Mouse (Mus musculus): ENCODE measurements around the gene T2. TPM values are rescaled to one million over a fixed set of nuclear protein-coding genes. Genes with fewer than 3 reads are reported as not detected.
A peak's percentile ranks its signal among the peaks of the same experiment; 100 is the strongest.

T2 gene
- polyA plus RNA-seq, 1 experiment from 2014 or later: 2.5 TPM

- Histone ChIP-seq H3K9me3 (ENCODE audit: control insufficient read depth, low read length) (no peaks in the 10 kb centered on the region), H3K4me1 (ENCODE audit: control insufficient read depth in 2 of 2, insufficient read depth in 2 of 2, low read length in 2 of 2) (no peaks in the 10 kb centered on the region), H3K27ac (replicated peaks in 1 of 2; ENCODE audit: control insufficient read depth in 1 of 2, insufficient read depth in 1 of 2, low read depth in 2 of 2, low read length in 2 of 2) (no peak overlapping the region), H3K4me2 (ENCODE audit: low read length) (no peak overlapping the region), H3K27me3 (ENCODE audit: control insufficient read depth, insufficient read depth, low read length) (peaks cover 15% of the 10 kb centered on the region), H3K36me3 (ENCODE audit: control insufficient read depth, insufficient read depth, low read length) (no peaks in the 10 kb centered on the region), H3K9ac (ENCODE audit: low read length) (no peak overlapping the region), H3K4me3 (ENCODE audit: control insufficient read depth in 1 of 2, insufficient read depth in 1 of 2, low read depth in 1 of 2, low read length in 2 of 2) (no peak overlapping the region)
- no peak for ATAC-seq (ENCODE audit: insufficient number of reproducible peaks, insufficient read depth, low FRiP score, low read depth)
- WGBS: 53% methylated on average over 3 of the region's 3 CpGs
Observed at GRCm38 (mm10) chr17:8444062-8444461, 88.3 kb downstream of the T2 start.

- Histone ChIP-seq H3K9ac (ENCODE audit: low read length) (no peak overlapping the region), H3K27ac (replicated peaks in 1 of 2; ENCODE audit: control insufficient read depth in 1 of 2, insufficient read depth in 1 of 2, low read depth in 2 of 2, low read length in 2 of 2) (no peak overlapping the region), H3K36me3 (ENCODE audit: control insufficient read depth, insufficient read depth, low read length) (no peaks in the 10 kb centered on the region), H3K4me1 (ENCODE audit: control insufficient read depth in 2 of 2, insufficient read depth in 2 of 2, low read length in 2 of 2) (no peaks in the 10 kb centered on the region), H3K27me3 (ENCODE audit: control insufficient read depth, insufficient read depth, low read length) (peaks cover 6% of the 10 kb centered on the region; the same call in 1 of the 2 replicates), H3K4me3 (ENCODE audit: control insufficient read depth in 1 of 2, insufficient read depth in 1 of 2, low read depth in 1 of 2, low read length in 2 of 2) (no peak overlapping the region), H3K4me2 (ENCODE audit: low read length) (no peak overlapping the region), H3K9me3 (ENCODE audit: control insufficient read depth, low read length) (no peaks in the 10 kb centered on the region)
- no peak for ATAC-seq (ENCODE audit: insufficient number of reproducible peaks, insufficient read depth, low FRiP score, low read depth)
- 39% methylated on average over 9 of the region's 9 CpGs for WGBS
Observed at GRCm38 (mm10) chr17:8447676-8448192, 91.9 kb downstream of the T2 start.

GRCm38 (mm10) chr17:8448324-8448723, 92.5 kb downstream of the T2 start:
- H3K9ac ChIP-seq (ENCODE audit: low read length): no peak overlapping the region
- H3K4me3 ChIP-seq (ENCODE audit: control insufficient read depth in 1 of 2, insufficient read depth in 1 of 2, low read depth in 1 of 2, low read length in 2 of 2): no peak overlapping the region
- no peaks in the 10 kb centered on the region for H3K36me3 ChIP-seq (ENCODE audit: control insufficient read depth, insufficient read depth, low read length)
- no peaks in the 10 kb centered on the region for H3K9me3 ChIP-seq (ENCODE audit: control insufficient read depth, low read length)
- 59% methylated on average over 3 of the region's 3 CpGs for WGBS
- no peaks in the 10 kb centered on the region for H3K4me1 ChIP-seq (ENCODE audit: control insufficient read depth in 2 of 2, insufficient read depth in 2 of 2, low read length in 2 of 2)
- ATAC-seq (ENCODE audit: insufficient number of reproducible peaks, insufficient read depth, low FRiP score, low read depth): no peak
- no peak overlapping the region for H3K4me2 ChIP-seq (ENCODE audit: low read length)
- peaks cover 1% of the 10 kb centered on the region; the same call in 1 of the 2 replicates for H3K27me3 ChIP-seq (ENCODE audit: control insufficient read depth, insufficient read depth, low read length)
- H3K27ac ChIP-seq (replicated peaks in 1 of 2; ENCODE audit: control insufficient read depth in 1 of 2, insufficient read depth in 1 of 2, low read depth in 2 of 2, low read length in 2 of 2): no peak overlapping the region

- ATAC-seq (ENCODE audit: insufficient number of reproducible peaks, insufficient read depth, low FRiP score, low read depth): no peak
Observed at GRCm38 (mm10) chr17:8455196-8455595, 99.4 kb downstream of the T2 start.

GRCm38 (mm10) chr17:8455601-8456000, 99.8 kb downstream of the T2 start:
- Histone ChIP-seq H3K36me3 (ENCODE audit: control insufficient read depth, insufficient read depth, low read length) (no peaks in the 10 kb centered on the region), H3K4me3 (ENCODE audit: control insufficient read depth in 1 of 2, insufficient read depth in 1 of 2, low read depth in 1 of 2, low read length in 2 of 2) (no peak overlapping the region), H3K27ac (replicated peaks in 1 of 2; ENCODE audit: control insufficient read depth in 1 of 2, insufficient read depth in 1 of 2, low read depth in 2 of 2, low read length in 2 of 2) (no peak overlapping the region), H3K4me1 (ENCODE audit: control insufficient read depth in 2 of 2, insufficient read depth in 2 of 2, low read length in 2 of 2) (peaks cover 5 to 6% of the 10 kb centered on the region in 2 experiments; a peak in 2 of 4 replicates), H3K9ac (ENCODE audit: low read length) (no peak overlapping the region), H3K4me2 (ENCODE audit: low read length) (no peak overlapping the region), H3K27me3 (ENCODE audit: control insufficient read depth, insufficient read depth, low read length) (0 out of 2 replicates have a peak, but pooled peaks cover 5% of the 10 kb centered on the region), H3K9me3 (ENCODE audit: control insufficient read depth, low read length) (no peaks in the 10 kb centered on the region)
- no peak for ATAC-seq (ENCODE audit: insufficient number of reproducible peaks, insufficient read depth, low FRiP score, low read depth)
- 42% methylated on average over 7 of the region's 7 CpGs for WGBS

More at GRCm38 (mm10) chr17:8455196-8455595, 99.4 kb downstream of the T2 start:
- Histone ChIP-seq H3K9me3 (ENCODE audit: control insufficient read depth, low read length) (no peaks in the 10 kb centered on the region), H3K4me1 (ENCODE audit: control insufficient read depth in 2 of 2, insufficient read depth in 2 of 2, low read length in 2 of 2) (peaks cover 5 to 6% of the 10 kb centered on the region in 2 experiments; a peak in 2 of 4 replicates), H3K9ac (ENCODE audit: low read length) (no peak overlapping the region), H3K27ac (replicated peaks in 1 of 2; ENCODE audit: control insufficient read depth in 1 of 2, insufficient read depth in 1 of 2, low read depth in 2 of 2, low read length in 2 of 2) (no peak overlapping the region), H3K36me3 (ENCODE audit: control insufficient read depth, insufficient read depth, low read length) (no peaks in the 10 kb centered on the region), H3K4me3 (ENCODE audit: control insufficient read depth in 1 of 2, insufficient read depth in 1 of 2, low read depth in 1 of 2, low read length in 2 of 2) (no peak overlapping the region), H3K27me3 (ENCODE audit: control insufficient read depth, insufficient read depth, low read length) (0 out of 2 replicates have a peak, but pooled peaks cover 5% of the 10 kb centered on the region), H3K4me2 (ENCODE audit: low read length) (no peak overlapping the region)
- WGBS: 33% methylated on average over 6 of the region's 6 CpGs

GRCm38 (mm10) chr17:8456856-8457460, 101.2 kb downstream of the T2 start:
- no peak for ATAC-seq (ENCODE audit: insufficient number of reproducible peaks, insufficient read depth, low FRiP score, low read depth)
- H3K4me3 ChIP-seq (ENCODE audit: control insufficient read depth in 1 of 2, insufficient read depth in 1 of 2, low read depth in 1 of 2, low read length in 2 of 2): no peak overlapping the region
- WGBS: 23% methylated on average over 9 of the region's 9 CpGs
- H3K36me3 ChIP-seq (ENCODE audit: control insufficient read depth, insufficient read depth, low read length): no peaks in the 10 kb centered on the region
- H3K9ac ChIP-seq (ENCODE audit: low read length): no peak overlapping the region
- no peaks in the 10 kb centered on the region for H3K9me3 ChIP-seq (ENCODE audit: control insufficient read depth, low read length)
- H3K27me3 ChIP-seq (ENCODE audit: control insufficient read depth, insufficient read depth, low read length): peaks cover 8% of the 10 kb centered on the region; the same call in 1 of the 2 replicates
- H3K4me2 ChIP-seq (ENCODE audit: low read length): peak overlapping the region; percentile 18; the same call in 1 of the 2 replicates
- H3K27ac ChIP-seq (replicated peaks in 1 of 2; ENCODE audit: control insufficient read depth in 1 of 2, insufficient read depth in 1 of 2, low read depth in 2 of 2, low read length in 2 of 2): peak overlapping the region in 1 of 2 experiments; percentile 23; a peak in 1 of 4 replicates
- H3K4me1 ChIP-seq (ENCODE audit: control insufficient read depth in 2 of 2, insufficient read depth in 2 of 2, low read length in 2 of 2): peaks cover 5 to 6% of the 10 kb centered on the region in 2 experiments; a peak in 2 of 4 replicates

GRCm38 (mm10) chr17:8461568-8461967, 105.8 kb downstream of the T2 start:
- Histone ChIP-seq H3K4me3 (ENCODE audit: control insufficient read depth in 1 of 2, insufficient read depth in 1 of 2, low read depth in 1 of 2, low read length in 2 of 2) (no peak overlapping the region), H3K27ac (replicated peaks in 1 of 2; ENCODE audit: control insufficient read depth in 1 of 2, insufficient read depth in 1 of 2, low read depth in 2 of 2, low read length in 2 of 2) (no peak overlapping the region), H3K9me3 (ENCODE audit: control insufficient read depth, low read length) (no peaks in the 10 kb centered on the region), H3K9ac (ENCODE audit: low read length) (no peak overlapping the region), H3K36me3 (ENCODE audit: control insufficient read depth, insufficient read depth, low read length) (no peaks in the 10 kb centered on the region), H3K4me1 (ENCODE audit: control insufficient read depth in 2 of 2, insufficient read depth in 2 of 2, low read length in 2 of 2) (peaks cover 3% of the 10 kb centered on the region in 2 experiments; a peak in 2 of 4 replicates), H3K4me2 (ENCODE audit: low read length) (no peak overlapping the region), H3K27me3 (ENCODE audit: control insufficient read depth, insufficient read depth, low read length) (peaks cover 5% of the 10 kb centered on the region)
- no peak for ATAC-seq (ENCODE audit: insufficient number of reproducible peaks, insufficient read depth, low FRiP score, low read depth)
- 5% methylated on average over 4 of the region's 4 CpGs for WGBS

Data from heart, embryonic 14.5 days (tissue).